Mouse (Mus musculus): ENCODE data around the gene Nudt8. TPM values are rescaled to one million over a fixed set of nuclear protein-coding genes. Genes with fewer than 3 reads are reported as not detected.

The Nudt8 gene
- polyA plus RNA-seq (2014; fragmentation: Illumina TruSeq; extraction: RNeasy Lipid Tissue Mini Kit (QIAGEN cat#74804); ENCODE audit: low read depth, low replicate concordance), result not detected

DNA sequence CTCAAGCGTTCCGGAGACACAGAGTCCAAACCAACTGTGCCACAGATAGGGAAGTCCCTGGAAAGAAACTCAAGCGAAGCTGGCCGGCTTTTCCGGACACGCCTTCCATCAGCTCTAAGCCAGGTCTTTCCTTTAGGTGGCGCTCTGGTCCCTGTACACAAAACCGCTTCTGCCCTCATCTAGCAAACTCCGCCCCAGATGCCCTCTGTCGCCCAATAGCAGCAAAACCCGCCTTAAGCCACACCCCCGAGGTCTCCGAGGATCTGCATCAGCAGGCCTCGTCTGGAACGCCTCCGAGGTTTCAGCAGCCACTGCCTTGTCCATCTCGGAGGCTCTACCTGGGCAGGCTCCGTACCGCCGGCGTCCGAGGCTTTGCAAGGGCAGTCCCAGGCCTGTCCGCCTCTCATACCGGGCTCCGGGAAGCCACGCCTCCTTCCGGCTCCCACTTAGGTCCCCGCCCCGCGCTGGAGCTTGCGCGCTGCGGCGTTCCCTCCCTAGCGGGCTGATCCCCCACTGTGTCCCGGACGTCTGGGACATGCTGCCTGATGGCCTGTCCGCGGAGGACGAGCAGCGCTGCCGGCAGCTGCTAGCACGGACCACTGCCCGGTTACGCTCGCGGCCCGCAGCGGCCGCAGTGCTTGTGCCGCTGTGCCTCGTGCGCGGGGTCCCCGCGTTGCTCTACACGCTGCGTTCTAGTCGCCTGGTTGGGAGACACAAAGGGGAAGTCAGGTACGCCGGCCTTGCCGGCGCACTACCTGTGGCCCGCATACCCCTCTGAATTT lies at the start of gene Nudt8, which contains the start of gene Gm49405:
Nudt8 (plus strand) TSS at position 462 of the 782 bp plus-strand sequence.
Gm49405 (plus strand) TSS at position 508 of the 782 bp plus-strand sequence.

DNA sequence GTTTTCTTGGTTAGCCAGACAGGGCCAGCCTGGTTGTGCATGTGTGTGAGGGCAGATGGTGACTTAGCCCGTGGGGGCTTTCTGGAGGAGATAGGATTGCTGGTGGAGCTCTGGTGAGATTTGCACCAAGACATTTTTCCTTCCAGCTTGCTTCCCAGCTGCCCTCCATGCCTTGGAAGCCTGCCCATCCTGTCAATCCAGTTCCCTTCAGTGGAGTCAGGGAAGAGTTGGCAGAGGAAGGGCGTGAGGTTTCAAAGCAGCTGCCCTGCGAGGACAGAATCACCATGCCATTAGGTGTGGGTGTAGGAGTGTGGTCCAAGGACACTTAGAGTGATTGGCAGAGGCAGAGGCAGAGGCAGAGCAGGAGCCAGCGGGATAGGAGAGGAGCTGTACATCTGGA lies 41.9 kb upstream of the Nudt8 start, which contains the start of gene Aldh3b3:
Aldh3b3 (plus strand) TSS at position 176 of the 400 bp plus-strand sequence.

DNA sequence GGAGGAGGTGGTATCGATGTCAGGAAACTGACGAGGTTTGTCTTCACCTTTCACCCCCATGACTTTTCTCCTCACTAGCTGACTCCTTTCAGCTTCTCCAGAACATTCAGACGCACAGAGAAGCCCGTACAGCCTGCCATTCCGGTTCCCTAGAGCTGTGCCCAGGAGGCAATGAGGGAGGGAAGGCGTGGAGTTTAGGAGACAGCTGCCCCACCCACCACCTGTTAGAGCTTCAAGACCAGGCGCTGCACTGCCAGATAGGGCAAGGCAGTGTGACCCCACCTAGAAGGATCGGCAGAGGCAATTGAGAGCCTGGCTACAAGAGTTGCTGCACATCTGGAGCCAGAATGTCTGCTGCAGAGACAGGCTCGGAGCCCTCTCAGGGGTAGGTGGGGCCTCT lies 28.2 kb upstream of the Nudt8 start, which contains the start of gene Aldh3b2:
Aldh3b2 (plus strand) TSS at position 100 of the 400 bp plus-strand sequence.

DNA sequence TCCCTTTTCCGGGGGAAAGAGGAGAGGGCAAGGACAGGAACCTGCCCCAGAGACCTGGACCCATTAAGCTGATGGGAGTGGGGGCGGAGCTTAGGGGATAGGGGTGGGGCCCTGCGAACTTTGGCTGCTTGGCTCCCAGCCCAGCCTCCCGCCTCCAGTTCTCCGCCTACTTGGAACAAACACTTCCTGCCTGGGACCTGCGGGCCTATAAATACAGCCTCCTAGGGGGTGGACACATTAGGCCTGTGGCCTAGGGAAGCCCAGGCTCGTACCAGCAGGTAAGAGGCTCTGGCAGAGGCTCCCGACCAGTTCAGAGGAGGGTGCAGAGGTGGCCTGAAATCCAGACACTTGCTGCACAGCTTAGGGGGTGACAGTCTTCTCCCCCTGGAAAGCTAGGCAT lies 14.0 kb upstream of the Nudt8 start, which contains the start of gene Acy3:
Acy3 (plus strand) TSS at position 237 of the 400 bp plus-strand sequence.

DNA sequence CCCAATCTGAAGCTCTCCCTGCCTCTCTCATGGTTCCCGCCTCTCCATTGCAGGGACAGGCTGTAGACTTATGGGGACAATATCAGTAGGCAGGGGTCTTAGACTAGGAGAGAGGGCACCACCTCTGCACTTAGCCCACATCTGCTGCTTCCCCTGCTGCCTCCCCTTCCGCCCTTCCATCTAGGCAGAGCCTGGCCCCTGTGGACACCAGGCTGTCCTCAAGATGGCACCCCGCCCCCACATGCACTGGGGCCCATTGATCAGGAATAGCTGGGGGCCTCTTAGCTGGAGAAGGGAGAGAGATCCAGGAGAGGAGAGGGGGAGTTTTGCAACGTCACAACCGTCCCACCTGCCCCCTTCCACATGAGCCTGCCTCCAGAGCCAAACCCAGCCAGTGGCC lies 8.0 kb upstream of the Nudt8 start, which contains the start of gene Tbx10:
Tbx10 (plus strand) TSS at position 337 of the 400 bp plus-strand sequence.

DNA sequence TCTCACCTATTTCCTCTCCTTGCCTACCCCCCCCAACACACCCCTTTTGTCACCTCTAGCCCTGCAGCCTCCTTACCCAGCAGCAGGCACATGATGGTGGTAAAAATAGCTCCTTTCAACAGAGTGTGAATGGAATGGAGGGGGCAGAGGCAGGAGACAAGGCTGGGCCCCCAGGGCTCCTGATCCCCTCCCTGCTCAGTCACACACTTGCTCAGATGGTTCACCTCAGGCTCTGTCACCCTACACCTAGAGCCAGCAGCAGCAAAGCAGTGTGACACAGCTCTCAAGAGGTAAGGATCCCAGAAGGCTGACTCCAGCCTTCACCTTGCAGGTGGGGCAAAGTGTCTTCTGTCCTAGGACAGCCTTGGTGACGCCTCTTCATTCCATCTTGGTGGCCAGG lies 2.7 kb downstream of the Nudt8 start, which contains the start of gene Doc2g:
Doc2g (plus strand) TSS at position 202 of the 400 bp plus-strand sequence.

DNA sequence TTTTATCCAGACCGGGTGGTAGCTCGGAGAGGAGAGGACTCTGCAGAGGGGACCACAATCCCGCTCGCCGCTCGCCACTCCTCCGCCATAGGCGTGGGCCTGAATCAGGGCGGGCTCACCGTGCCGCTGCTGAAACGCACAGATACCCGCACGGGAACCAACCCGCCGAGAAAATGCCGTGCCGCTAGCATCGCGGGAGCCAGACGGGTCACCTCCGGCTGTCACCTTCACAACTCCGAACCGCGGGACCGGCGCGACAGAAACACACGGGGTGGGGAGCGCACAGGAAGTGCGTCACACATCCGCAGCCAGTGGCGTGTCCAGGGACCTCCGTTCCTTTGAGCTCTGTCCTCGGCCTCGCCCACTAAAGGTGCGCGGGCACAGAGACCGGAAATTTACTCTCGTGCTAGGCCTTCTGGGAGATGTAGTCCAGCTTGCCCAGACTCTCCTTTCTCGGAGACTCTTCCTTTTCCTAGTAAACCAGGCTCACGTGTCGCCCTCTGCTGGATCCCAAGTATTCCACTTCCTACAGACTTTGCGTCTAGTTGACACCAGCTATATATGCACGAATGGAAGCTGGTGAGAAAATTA lies 12.1 kb downstream of the Nudt8 start, which contains the start of gene Ndufv1:
Ndufv1 (minus strand) TSS at position 375 of the 591 bp plus-strand sequence.

DNA sequence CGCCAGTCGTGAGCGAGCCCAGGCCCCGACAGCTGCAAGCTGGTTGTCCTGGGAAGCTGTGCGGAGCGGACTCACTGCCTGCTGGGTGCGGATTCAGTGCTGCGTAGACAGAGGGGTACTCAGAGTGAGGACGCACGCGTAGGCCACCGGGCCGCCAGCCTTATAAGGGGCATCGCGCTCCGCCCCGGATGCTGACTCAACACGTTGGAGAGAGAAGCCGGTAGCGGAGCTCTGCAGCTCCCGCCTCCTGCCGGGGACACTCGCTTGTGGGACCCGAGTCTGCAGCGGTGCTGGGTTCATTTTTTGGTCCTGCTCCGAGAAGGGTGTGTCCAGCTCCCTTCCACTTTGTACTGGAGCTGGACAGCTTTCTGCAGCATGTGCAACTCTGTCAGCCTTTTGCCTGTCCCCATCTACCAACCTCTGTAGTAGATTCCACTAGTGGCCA lies 37.4 kb downstream of the Nudt8 start, which contains the start of gene Gstp1:
Gstp1 (minus strand) TSS at position 198 of the 445 bp plus-strand sequence.

DNA sequence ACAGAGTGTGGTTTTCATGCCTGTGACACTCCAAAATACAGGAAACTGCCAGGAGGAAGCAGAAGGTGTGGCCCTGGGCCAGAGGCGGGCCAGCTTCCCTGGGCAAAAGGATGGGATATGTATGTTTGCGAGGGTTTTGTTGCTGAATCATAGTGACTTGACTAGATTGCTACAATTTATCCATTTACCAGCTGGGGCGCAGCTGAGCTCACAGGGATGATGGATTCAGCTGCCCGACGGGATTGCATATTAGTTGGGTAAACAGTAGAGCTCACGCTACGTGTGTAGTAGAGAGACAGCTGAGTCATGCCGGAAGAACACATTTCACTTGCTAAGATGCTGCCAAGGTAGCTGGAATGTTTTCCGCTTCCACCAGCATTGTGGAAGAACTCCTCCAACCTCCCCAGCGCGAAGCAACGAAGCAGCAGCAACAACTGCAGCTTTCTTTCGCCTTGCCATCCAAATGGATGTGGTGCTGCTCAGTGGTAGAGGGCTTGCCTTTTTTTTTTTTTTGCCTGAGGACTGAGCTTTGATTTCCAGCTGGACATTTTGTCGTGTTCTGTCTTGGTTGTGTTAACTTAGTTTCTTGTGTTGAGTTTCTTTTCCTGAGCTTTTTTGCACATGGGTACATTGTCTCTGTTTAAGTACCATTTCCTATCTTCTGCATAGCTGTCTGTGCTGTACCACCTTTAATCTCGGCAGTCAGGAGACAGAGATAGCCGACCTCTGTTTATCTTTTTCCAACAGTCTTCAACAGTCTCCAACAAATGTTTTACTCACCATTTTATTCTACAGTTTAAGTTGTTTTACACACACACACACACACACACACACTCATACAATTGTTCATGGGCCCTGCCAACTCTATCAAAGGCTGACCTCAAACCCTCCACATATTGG lies 45.8 kb downstream of the Nudt8 start, which contains the start of gene Gstp2:
Gstp2 (minus strand) TSS at position 58 of the 900 bp plus-strand sequence.

Other genes starting within 250 kb of the Nudt8 start
- gene Kmt5b, start 233.2 kb upstream of the Nudt8 start, polyA plus RNA-seq (2014; fragmentation: Illumina TruSeq; extraction: RNeasy Lipid Tissue Mini Kit (QIAGEN cat#74804); ENCODE audit: low read depth, low replicate concordance), result 38.7 TPM
- 87.4 TPM for gene Chka, start 148.8 kb upstream of the Nudt8 start, polyA plus RNA-seq (2014; fragmentation: Illumina TruSeq; extraction: RNeasy Lipid Tissue Mini Kit (QIAGEN cat#74804); ENCODE audit: low read depth, low replicate concordance)
- gene Tcirg1, start 93.4 kb upstream of the Nudt8 start, polyA plus RNA-seq (2014; fragmentation: Illumina TruSeq; extraction: RNeasy Lipid Tissue Mini Kit (QIAGEN cat#74804); ENCODE audit: low read depth, low replicate concordance), result 7.2 TPM
- gene Ndufs8, start 87.8 kb upstream of the Nudt8 start, polyA plus RNA-seq (2014; fragmentation: Illumina TruSeq; extraction: RNeasy Lipid Tissue Mini Kit (QIAGEN cat#74804); ENCODE audit: low read depth, low replicate concordance), result 7.7 TPM
- gene Aldh3b1, start 70.8 kb upstream of the Nudt8 start, polyA plus RNA-seq (2014; fragmentation: Illumina TruSeq; extraction: RNeasy Lipid Tissue Mini Kit (QIAGEN cat#74804); ENCODE audit: low read depth, low replicate concordance), result not detected
- gene Unc93b1, start 65.4 kb upstream of the Nudt8 start, polyA plus RNA-seq (2014; fragmentation: Illumina TruSeq; extraction: RNeasy Lipid Tissue Mini Kit (QIAGEN cat#74804); ENCODE audit: low read depth, low replicate concordance), result 3.1 TPM
- gene Aldh3b3, start 41.9 kb upstream of the Nudt8 start, polyA plus RNA-seq (2014; fragmentation: Illumina TruSeq; extraction: RNeasy Lipid Tissue Mini Kit (QIAGEN cat#74804); ENCODE audit: low read depth, low replicate concordance), result 0.64 TPM
- gene Aldh3b2, start 28.3 kb upstream of the Nudt8 start, polyA plus RNA-seq (2014; fragmentation: Illumina TruSeq; extraction: RNeasy Lipid Tissue Mini Kit (QIAGEN cat#74804); ENCODE audit: low read depth, low replicate concordance), result not detected
- gene Acy3, start 14.0 kb upstream of the Nudt8 start, polyA plus RNA-seq (2014; fragmentation: Illumina TruSeq; extraction: RNeasy Lipid Tissue Mini Kit (QIAGEN cat#74804); ENCODE audit: low read depth, low replicate concordance), result 15.3 TPM
- gene Tbx10, start 7.8 kb upstream of the Nudt8 start, polyA plus RNA-seq (2014; fragmentation: Illumina TruSeq; extraction: RNeasy Lipid Tissue Mini Kit (QIAGEN cat#74804); ENCODE audit: low read depth, low replicate concordance), result not detected
- 0.13 TPM for gene Gm49405, start within 50 bp of the Nudt8 start, polyA plus RNA-seq (2014; fragmentation: Illumina TruSeq; extraction: RNeasy Lipid Tissue Mini Kit (QIAGEN cat#74804); ENCODE audit: low read depth, low replicate concordance)
- gene Doc2g, start 2.7 kb downstream of the Nudt8 start, polyA plus RNA-seq (2014; fragmentation: Illumina TruSeq; extraction: RNeasy Lipid Tissue Mini Kit (QIAGEN cat#74804); ENCODE audit: low read depth, low replicate concordance), result not detected
- 25.4 TPM for gene Ndufv1, start 12.2 kb downstream of the Nudt8 start, polyA plus RNA-seq (2014; fragmentation: Illumina TruSeq; extraction: RNeasy Lipid Tissue Mini Kit (QIAGEN cat#74804); ENCODE audit: low read depth, low replicate concordance)
- gene Gstp1, start 37.4 kb downstream of the Nudt8 start, polyA plus RNA-seq (2014; fragmentation: Illumina TruSeq; extraction: RNeasy Lipid Tissue Mini Kit (QIAGEN cat#74804); ENCODE audit: low read depth, low replicate concordance), result 51.4 TPM
- gene Gstp2, start 45.4 kb downstream of the Nudt8 start, polyA plus RNA-seq (2014; fragmentation: Illumina TruSeq; extraction: RNeasy Lipid Tissue Mini Kit (QIAGEN cat#74804); ENCODE audit: low read depth, low replicate concordance), result 1.1 TPM
- 2.0 TPM for gene Gstp3, start 59.0 kb downstream of the Nudt8 start, polyA plus RNA-seq (2014; fragmentation: Illumina TruSeq; extraction: RNeasy Lipid Tissue Mini Kit (QIAGEN cat#74804); ENCODE audit: low read depth, low replicate concordance)
- gene Cabp2, start 81.0 kb downstream of the Nudt8 start, polyA plus RNA-seq (2014; fragmentation: Illumina TruSeq; extraction: RNeasy Lipid Tissue Mini Kit (QIAGEN cat#74804); ENCODE audit: low read depth, low replicate concordance), result not detected
- 1.9 TPM for gene Cdk2ap2, start 96.6 kb downstream of the Nudt8 start, polyA plus RNA-seq (2014; fragmentation: Illumina TruSeq; extraction: RNeasy Lipid Tissue Mini Kit (QIAGEN cat#74804); ENCODE audit: low read depth, low replicate concordance)
- gene Pitpnm1, start 99.4 kb downstream of the Nudt8 start, polyA plus RNA-seq (2014; fragmentation: Illumina TruSeq; extraction: RNeasy Lipid Tissue Mini Kit (QIAGEN cat#74804); ENCODE audit: low read depth, low replicate concordance), result 0.19 TPM
- 0.53 TPM for gene Aip, start 125.3 kb downstream of the Nudt8 start, polyA plus RNA-seq (2014; fragmentation: Illumina TruSeq; extraction: RNeasy Lipid Tissue Mini Kit (QIAGEN cat#74804); ENCODE audit: low read depth, low replicate concordance)
- gene Gpr152, start 139.2 kb downstream of the Nudt8 start, polyA plus RNA-seq (2014; fragmentation: Illumina TruSeq; extraction: RNeasy Lipid Tissue Mini Kit (QIAGEN cat#74804); ENCODE audit: low read depth, low replicate concordance), result not detected
- gene Cabp4, start 143.5 kb downstream of the Nudt8 start, polyA plus RNA-seq (2014; fragmentation: Illumina TruSeq; extraction: RNeasy Lipid Tissue Mini Kit (QIAGEN cat#74804); ENCODE audit: low read depth, low replicate concordance), result 0.26 TPM
- gene Coro1b, start 148.0 kb downstream of the Nudt8 start, polyA plus RNA-seq (2014; fragmentation: Illumina TruSeq; extraction: RNeasy Lipid Tissue Mini Kit (QIAGEN cat#74804); ENCODE audit: low read depth, low replicate concordance), result 19.7 TPM
- gene Ptprcap, start 153.0 kb downstream of the Nudt8 start, polyA plus RNA-seq (2014; fragmentation: Illumina TruSeq; extraction: RNeasy Lipid Tissue Mini Kit (QIAGEN cat#74804); ENCODE audit: low read depth, low replicate concordance), result 2.3 TPM
- gene Rps6kb2, start 162.8 kb downstream of the Nudt8 start, polyA plus RNA-seq (2014; fragmentation: Illumina TruSeq; extraction: RNeasy Lipid Tissue Mini Kit (QIAGEN cat#74804); ENCODE audit: low read depth, low replicate concordance), result 3.4 TPM
- gene Carns1, start 174.9 kb downstream of the Nudt8 start, polyA plus RNA-seq (2014; fragmentation: Illumina TruSeq; extraction: RNeasy Lipid Tissue Mini Kit (QIAGEN cat#74804); ENCODE audit: low read depth, low replicate concordance), result 0.64 TPM
- not detected for gene Tbc1d10c, start 190.7 kb downstream of the Nudt8 start, polyA plus RNA-seq (2014; fragmentation: Illumina TruSeq; extraction: RNeasy Lipid Tissue Mini Kit (QIAGEN cat#74804); ENCODE audit: low read depth, low replicate concordance)
- gene Ppp1ca, start 191.5 kb downstream of the Nudt8 start, polyA plus RNA-seq (2014; fragmentation: Illumina TruSeq; extraction: RNeasy Lipid Tissue Mini Kit (QIAGEN cat#74804); ENCODE audit: low read depth, low replicate concordance), result 76.1 TPM
- gene Rad9a, start 201.1 kb downstream of the Nudt8 start, polyA plus RNA-seq (2014; fragmentation: Illumina TruSeq; extraction: RNeasy Lipid Tissue Mini Kit (QIAGEN cat#74804); ENCODE audit: low read depth, low replicate concordance), result 1.6 TPM
- gene Clcf1, start 213.7 kb downstream of the Nudt8 start, polyA plus RNA-seq (2014; fragmentation: Illumina TruSeq; extraction: RNeasy Lipid Tissue Mini Kit (QIAGEN cat#74804); ENCODE audit: low read depth, low replicate concordance), result 0.56 TPM
- gene AC109138.7, start 213.8 kb downstream of the Nudt8 start, polyA plus RNA-seq (2014; fragmentation: Illumina TruSeq; extraction: RNeasy Lipid Tissue Mini Kit (QIAGEN cat#74804); ENCODE audit: low read depth, low replicate concordance), result not detected
- gene Pold4, start 231.3 kb downstream of the Nudt8 start, polyA plus RNA-seq (2014; fragmentation: Illumina TruSeq; extraction: RNeasy Lipid Tissue Mini Kit (QIAGEN cat#74804); ENCODE audit: low read depth, low replicate concordance), result 1.7 TPM

Data from liver, adult 10 weeks (tissue).